Mouse (Mus musculus): Measurements from ENCODE around the gene Ptprj.
A peak's percentile ranks its signal among the peaks of the same experiment; 100 is the strongest.

Gene Ptprj

GRCm38 (mm10) chr2:90514969-90515368, 65.5 kb downstream of the Ptprj start:
- DNase-seq, result no peak

- DNase-seq, result no peak
Observed at GRCm38 (mm10) chr2:90509268-90509667, 71.2 kb downstream of the Ptprj start.

GRCm38 (mm10) chr2:90506143-90506542, 74.3 kb downstream of the Ptprj start:
- no peak for DNase-seq

GRCm38 (mm10) chr2:90504731-90505171, 75.7 kb downstream of the Ptprj start:
- DNase-seq, result peak in 1 of 2 experiments; percentile 65

- DNase-seq, result no peak
Observed at GRCm38 (mm10) chr2:90503182-90503833, 77.1 kb downstream of the Ptprj start.

GRCm38 (mm10) chr2:90502738-90503137, 77.7 kb downstream of the Ptprj start:
- no peak for DNase-seq

GRCm38 (mm10) chr2:90501708-90502107, 78.7 kb downstream of the Ptprj start:
- DNase-seq, result no peak

GRCm38 (mm10) chr2:90500892-90501291, 79.6 kb downstream of the Ptprj start:
- DNase-seq, result no peak

GRCm38 (mm10) chr2:90499002-90499401, 81.4 kb downstream of the Ptprj start:
- DNase-seq, result no peak

- peak; percentile 54 to 61 for DNase-seq
Observed at GRCm38 (mm10) chr2:90497551-90497950, 82.9 kb downstream of the Ptprj start.

- DNase-seq, result no peak
Observed at GRCm38 (mm10) chr2:90496680-90497074, 83.8 kb downstream of the Ptprj start.

- no peak for DNase-seq
Observed at GRCm38 (mm10) chr2:90496012-90496679, 84.3 kb downstream of the Ptprj start.

GRCm38 (mm10) chr2:90490279-90491046, 90.0 kb downstream of the Ptprj start:
- no peak for DNase-seq

GRCm38 (mm10) chr2:90489839-90490238, 90.6 kb downstream of the Ptprj start:
- DNase-seq, result peak in 1 of 2 experiments; percentile 38

GRCm38 (mm10) chr2:90488690-90489590, 91.5 kb downstream of the Ptprj start:
- peak in 1 of 2 experiments; percentile 45 for DNase-seq

GRCm38 (mm10) chr2:90487471-90488238, 92.8 kb downstream of the Ptprj start:
- DNase-seq, result peak in 1 of 2 experiments; percentile 47

GRCm38 (mm10) chr2:90486226-90486755, 94.2 kb downstream of the Ptprj start:
- DNase-seq, result no peak

GRCm38 (mm10) chr2:90481505-90481904, 98.9 kb downstream of the Ptprj start:
- no peak for DNase-seq

- no peak for DNase-seq
Observed at GRCm38 (mm10) chr2:90480747-90481308, 99.6 kb downstream of the Ptprj start.

- DNase-seq, result no peak
Observed at GRCm38 (mm10) chr2:90478531-90478930, 101.9 kb downstream of the Ptprj start.

GRCm38 (mm10) chr2:90477617-90478016, 102.8 kb downstream of the Ptprj start:
- no peak for DNase-seq

Data from kidney, postnatal 25 days (tissue).